Mouse (Mus musculus): ENCODE data around the gene Lpar1. TPM values are rescaled to one million over a fixed set of nuclear protein-coding genes. Genes with fewer than 3 reads are reported as not detected.

Lpar1 gene
- polyA plus RNA-seq, 3 experiments from 2014 or later = not detected

- ATAC-seq = no peak
These were observed 46.9 kb downstream of the Lpar1 start for GRCm38 (mm10) chr4:58506539-58507527.

GRCm38 (mm10) chr4:58504250-58504649, 49.4 kb downstream of the Lpar1 start:
- ATAC-seq = no peak

- no peak for ATAC-seq
These were observed 52.5 kb downstream of the Lpar1 start for GRCm38 (mm10) chr4:58501012-58501777.

GRCm38 (mm10) chr4:58499831-58500230, 53.9 kb downstream of the Lpar1 start:
- ATAC-seq = no peak

- no peak for ATAC-seq
These were observed 54.5 kb downstream of the Lpar1 start for GRCm38 (mm10) chr4:58499241-58499640.

GRCm38 (mm10) chr4:58498734-58499133, 55.0 kb downstream of the Lpar1 start:
- ATAC-seq = no peak

GRCm38 (mm10) chr4:58497284-58497683, 56.4 kb downstream of the Lpar1 start:
- ATAC-seq = no peak

- ATAC-seq = no peak
These were observed 57.0 kb downstream of the Lpar1 start for GRCm38 (mm10) chr4:58496743-58497142.

- ATAC-seq = no peak
These were observed 62.0 kb downstream of the Lpar1 start for GRCm38 (mm10) chr4:58491742-58492141.

- ATAC-seq = no peak
These were observed 63.3 kb downstream of the Lpar1 start for GRCm38 (mm10) chr4:58490374-58490773.

GRCm38 (mm10) chr4:58478564-58478963, 75.1 kb downstream of the Lpar1 start:
- no peak for ATAC-seq

GRCm38 (mm10) chr4:58477691-58478090, 76.0 kb downstream of the Lpar1 start:
- no peak for ATAC-seq

GRCm38 (mm10) chr4:58471203-58471910, 82.3 kb downstream of the Lpar1 start:
- ATAC-seq = no peak

- no peak for ATAC-seq
These were observed 83.8 kb downstream of the Lpar1 start for GRCm38 (mm10) chr4:58469651-58470592.

GRCm38 (mm10) chr4:58469035-58469434, 84.7 kb downstream of the Lpar1 start:
- ATAC-seq = no peak

GRCm38 (mm10) chr4:58465586-58465985, 88.1 kb downstream of the Lpar1 start:
- ATAC-seq = no peak

GRCm38 (mm10) chr4:58464390-58465164, 89.1 kb downstream of the Lpar1 start:
- no peak for ATAC-seq

- no peak for ATAC-seq
These were observed 90.7 kb downstream of the Lpar1 start for GRCm38 (mm10) chr4:58462990-58463389.

- ATAC-seq = no peak
These were observed 91.1 kb downstream of the Lpar1 start for GRCm38 (mm10) chr4:58462586-58462985.

GRCm38 (mm10) chr4:58453334-58453733, 100.4 kb downstream of the Lpar1 start:
- no peak for ATAC-seq

GRCm38 (mm10) chr4:58448825-58449224, 104.9 kb downstream of the Lpar1 start:
- no peak for ATAC-seq

All from inflammation-experienced regulatory T-cells, adult 6 months (primary cell).